12 mouse cellular contexts compared by ENCODE assay signal in the genomic region with DNA sequence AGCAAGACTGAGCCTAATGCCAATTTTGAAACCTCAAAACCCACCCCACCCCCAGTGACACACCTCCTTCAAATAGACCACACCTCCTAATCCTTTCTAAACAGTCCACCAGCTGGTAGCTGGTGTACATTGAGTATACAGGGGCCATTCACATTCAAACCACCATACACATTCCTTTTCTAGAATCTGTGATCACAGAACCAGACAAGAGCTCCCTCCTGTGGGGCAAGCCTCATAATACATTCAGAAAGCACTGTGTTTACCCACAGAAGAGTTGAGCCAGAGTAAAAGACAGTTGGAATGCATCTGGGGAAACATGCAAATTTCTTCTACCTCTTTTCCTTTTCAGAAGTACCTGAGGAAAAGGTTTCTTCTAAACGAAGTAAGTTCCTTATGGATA.
DNase-seq lines count a peak whose midpoint lies in the region; ATAC-seq and TF ChIP-seq lines count a peak whose summit lies in the region.
"Had no signal": no experiment of that assay in that cellular context is flagged by ENCODE, and none has a peak within 500 bp of the region (broad histone marks: within the 10 kb centered on the region; RNA-seq: fewer than 3 reads in every experiment).

No protein-coding gene starts in this region.

- no peak for TF ChIP-seq EP300 in MEL (IDR thresholded peaks at IDR 0.05; ENCODE audit: low read depth in 1 of 2, low read length in 2 of 2)

- no peaks in the 10 kb centered on the region for H3K27me3 ChIP-seq in forebrain, postnatal 0 days (ENCODE audit: insufficient read depth, low read length)
- H3K27me3 ChIP-seq in forebrain, embryonic 15.5 days: no peaks in the 10 kb centered on the region
- H3K27me3 ChIP-seq in lung, embryonic 14.5 days (ENCODE audit: insufficient read depth, low read length): no peaks in the 10 kb centered on the region
- H3K27me3 ChIP-seq in MEL (ENCODE audit: control insufficient read depth in 1 of 2, insufficient read depth in 2 of 2, low read length in 2 of 2): no peaks in the 10 kb centered on the region
- H3K27me3 ChIP-seq: liver, embryonic 12.5 days had no signal

- no peak overlapping the region for H3K9ac ChIP-seq in forebrain, postnatal 0 days
- no peak overlapping the region for H3K9ac ChIP-seq in forebrain, embryonic 15.5 days (replicated peaks)
- no peak overlapping the region for H3K9ac ChIP-seq in lung, embryonic 14.5 days
- H3K9ac ChIP-seq in MEL (ENCODE audit: control insufficient read depth, low read depth, low read length, poor library complexity, severe bottlenecking): no peak overlapping the region
- H3K9ac ChIP-seq: liver, embryonic 12.5 days had no signal

- 57% methylated on average over 1 of the region's 1 CpGs for WGBS in forebrain, postnatal 0 days
- WGBS in forebrain, embryonic 15.5 days: 63% methylated on average over 1 of the region's 1 CpGs
- WGBS in lung, embryonic 14.5 days: 43% methylated on average over 1 of the region's 1 CpGs

- peak; percentile 92 for TF ChIP-seq RAD21 in MEL (IDR thresholded peaks at IDR 0.05; ENCODE audit: low read depth, low read length)

- no peaks in the 10 kb centered on the region for H3K4me1 ChIP-seq in forebrain, postnatal 0 days (ENCODE audit: insufficient read depth)
- no peaks in the 10 kb centered on the region for H3K4me1 ChIP-seq in forebrain, embryonic 15.5 days
- H3K4me1 ChIP-seq in lung, embryonic 14.5 days (ENCODE audit: insufficient read depth): no peaks in the 10 kb centered on the region
- H3K4me1 ChIP-seq in MEL (ENCODE audit: control insufficient read depth in 1 of 2, insufficient read depth in 2 of 2, low read length in 2 of 2): no peaks in the 10 kb centered on the region
- H3K4me1 ChIP-seq: liver, embryonic 12.5 days had no signal

- H3K4me2 ChIP-seq in forebrain, postnatal 0 days (ENCODE audit: low read depth): no peak overlapping the region
- H3K4me2 ChIP-seq in forebrain, embryonic 15.5 days (replicated peaks): no peak overlapping the region
- no peak overlapping the region for H3K4me2 ChIP-seq in lung, embryonic 14.5 days
- H3K4me2 ChIP-seq: liver, embryonic 12.5 days had no signal

- TF ChIP-seq CTCF in forebrain, postnatal 0 days (IDR thresholded peaks at IDR 0.05; ENCODE audit: low read depth): 0 out of 2 replicates have a peak, but pooled peaks have one; percentile 7
- TF ChIP-seq CTCF in lung, embryonic 14.5 days (IDR thresholded peaks at IDR 0.05; ENCODE audit: low read depth): no peak
- peak; percentile 25 to 90 (median 63); a peak in 4 of 6 replicates for TF ChIP-seq CTCF in MEL (IDR thresholded peaks at IDR 0.05 in 2 of 3, conservative IDR thresholded peaks at IDR 0.05 in 1 of 3; ENCODE audit: control insufficient read depth in 1 of 3, insufficient read depth in 1 of 3, low read depth in 2 of 3, low read length in 3 of 3, poor library complexity in 1 of 3, severe bottlenecking in 1 of 3)

- no peak overlapping the region for H3K27ac ChIP-seq in forebrain, postnatal 0 days (ENCODE audit: low read depth, low read length)
- H3K27ac ChIP-seq in forebrain, embryonic 15.5 days (replicated peaks): no peak overlapping the region
- H3K27ac ChIP-seq in lung, embryonic 14.5 days (ENCODE audit: low read depth): no peak overlapping the region
- no peak overlapping the region for H3K27ac ChIP-seq in MEL (ENCODE audit: control insufficient read depth, low read depth, low read length)
- H3K27ac ChIP-seq: liver, embryonic 12.5 days; macrophage had no signal

- no peaks in the 10 kb centered on the region for H3K9me3 ChIP-seq in forebrain, postnatal 0 days (ENCODE audit: low read length)
- no peaks in the 10 kb centered on the region for H3K9me3 ChIP-seq in forebrain, embryonic 15.5 days
- no peaks in the 10 kb centered on the region for H3K9me3 ChIP-seq in lung, embryonic 14.5 days (ENCODE audit: low read depth, low read length)
- H3K9me3 ChIP-seq in MEL (replicated peaks; ENCODE audit: insufficient read depth, low read length): no peaks in the 10 kb centered on the region
- H3K9me3 ChIP-seq: liver, embryonic 12.5 days had no signal

- H3K4me3 ChIP-seq in forebrain, postnatal 0 days (ENCODE audit: low read depth, low read length): no peak overlapping the region
- H3K4me3 ChIP-seq in forebrain, embryonic 15.5 days: no peak overlapping the region
- no peak overlapping the region for H3K4me3 ChIP-seq in lung, embryonic 14.5 days (ENCODE audit: low read depth, low read length)
- no peak overlapping the region for H3K4me3 ChIP-seq in MEL (ENCODE audit: control insufficient read depth in 1 of 2, insufficient read depth in 1 of 2, low read depth in 2 of 2, low read length in 2 of 2)
- H3K4me3 ChIP-seq: liver, embryonic 12.5 days had no signal

- no peaks in the 10 kb centered on the region for H3K36me3 ChIP-seq in forebrain, postnatal 0 days (ENCODE audit: insufficient read depth)
- no peaks in the 10 kb centered on the region for H3K36me3 ChIP-seq in forebrain, embryonic 15.5 days
- H3K36me3 ChIP-seq in lung, embryonic 14.5 days (ENCODE audit: insufficient read depth): no peaks in the 10 kb centered on the region
- H3K36me3 ChIP-seq in MEL (ENCODE audit: control insufficient read depth in 1 of 2, insufficient read depth in 2 of 2, low read length in 2 of 2): no peaks in the 10 kb centered on the region
- H3K36me3 ChIP-seq: liver, embryonic 12.5 days had no signal

- ATAC-seq in forebrain, postnatal 0 days: no peak
- no peak for ATAC-seq in forebrain, embryonic 15.5 days (replicated peaks)
- ATAC-seq in lung, embryonic 14.5 days (ENCODE audit: insufficient read depth): no peak
- ATAC-seq in megakaryocyte-erythroid progenitor cell, adult 5-6 weeks (replicated peaks; ENCODE audit: low FRiP score, low TSS enrichment, poor library complexity, severe bottlenecking): 0 out of 2 replicates have a peak, but pooled peaks have one; percentile 41
- ATAC-seq: liver, embryonic 12.5 days had no signal

- H3K79me2 ChIP-seq in MEL (ENCODE audit: control insufficient read depth, insufficient read depth, low read length, poor library complexity): no peaks in the 10 kb centered on the region

- no peak for DNase-seq in forebrain, postnatal 0 days
- DNase-seq in lung, embryonic 14.5 days: peak; percentile 1
- DNase-seq in lung, postnatal 14 days: no peak
- peak; percentile 72 for DNase-seq in MEL (ENCODE audit: low read depth, low spot score)
- no peak for DNase-seq in kidney, adult 11 months
- no peak for DNase-seq in cerebellum, adult 9-11 months
- DNase-seq: cerebellum, adult 2 months; kidney, postnatal 10 days had no signal

- TF ChIP-seq POLR2A in MEL (IDR thresholded peaks at IDR 0.05; ENCODE audit: control insufficient read depth in 1 of 2, insufficient read depth in 1 of 2, low read depth in 1 of 2, low read length in 2 of 2, poor library complexity in 1 of 2): no peak

TF ChIP-seq in MEL, 35 proteins besides CTCF, POLR2A, EP300 and RAD21:
- TF ChIP-seq SMC3 (IDR thresholded peaks at IDR 0.05; ENCODE audit: low read depth, low read length) (peak; percentile 96), ZC3H11A (IDR thresholded peaks at IDR 0.05; ENCODE audit: low read depth, low read length) (peak; percentile 92), MYB (IDR thresholded peaks at IDR 0.05; ENCODE audit: low read depth, low read length) (no peak)

Comparison
In these comparisons a context has a peak if more than half of its experiments do, and no peak if none do; other contexts are left out.
1. DNase-seq: peak in lung, embryonic 14.5 days (single experiment) and MEL (single experiment); none in forebrain, postnatal 0 days (single experiment), lung, postnatal 14 days (single experiment), kidney, adult 11 months (single experiment) and cerebellum, adult 9-11 months (single experiment).